Mouse (Mus musculus): ENCODE measurements around the gene Dock4.

DNA sequence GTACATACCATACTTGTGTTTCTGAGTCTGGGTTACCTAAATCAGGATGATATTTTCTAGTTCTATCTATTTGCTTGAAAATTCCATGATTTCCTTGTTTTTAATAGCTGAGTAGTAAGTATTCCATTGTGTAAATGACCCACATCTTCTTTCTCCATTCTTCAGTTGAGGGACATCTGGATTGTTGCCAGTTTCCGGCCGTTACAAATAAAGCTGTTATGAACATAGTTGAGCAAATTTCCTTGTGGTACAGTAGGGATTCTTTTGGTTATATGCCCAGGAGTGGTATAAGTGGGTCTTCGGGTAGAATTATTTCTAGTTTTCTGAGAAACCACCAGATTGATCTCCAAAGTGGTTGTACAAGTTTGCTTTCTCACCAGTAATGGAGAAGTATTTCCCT, 79.3 kb downstream of the Dock4 start:
- TF ChIP-seq TCF12 (IDR thresholded peaks at IDR 0.05; ENCODE audit: low read depth, low read length), result no peak
- TF ChIP-seq CHD1 (IDR thresholded peaks at IDR 0.05; ENCODE audit: low read depth, low read length), result no peak
- TF ChIP-seq E2F4 (IDR thresholded peaks at IDR 0.05; ENCODE audit: insufficient replicate concordance, low read depth, low read length), result no peak
- no peak for TF ChIP-seq ZKSCAN1 (IDR thresholded peaks at IDR 0.05; ENCODE audit: borderline replicate concordance, low read depth, low read length)
- TF ChIP-seq POLR2A (IDR thresholded peaks at IDR 0.05; ENCODE audit: low read depth, low read length), result no peak
- TF ChIP-seq CTCF (conservative IDR thresholded peaks at IDR 0.05 in 1 of 2, IDR thresholded peaks at IDR 0.05 in 1 of 2; ENCODE audit: low read depth in 2 of 2, low read length in 2 of 2), result no peak
- no peak for TF ChIP-seq GABPA (IDR thresholded peaks at IDR 0.05; ENCODE audit: insufficient replicate concordance, low read depth, low read length)
- no peak for TF ChIP-seq MAX (IDR thresholded peaks at IDR 0.05; ENCODE audit: low read length)
- no peak for TF ChIP-seq MAFK (IDR thresholded peaks at IDR 0.05; ENCODE audit: insufficient replicate concordance, low read length)
- TF ChIP-seq RCOR1 (conservative IDR thresholded peaks at IDR 0.05; ENCODE audit: low read depth, low read length), result no peak

Measured in CH12.LX (cell line).